Mouse (Mus musculus) central nervous system, embryonic 11.5 days (tissue): Measurements from ENCODE around the gene Olfr1408. TPM values are rescaled to one million over a fixed set of nuclear protein-coding genes. Genes with fewer than 3 reads are reported as not detected.

Experiments
- polyA plus RNA-seq: library from polyadenylated mRNA; depleted of rRNA; stranded (reverse); fragments of >200 nt; gene quantifications from 2 replicates; pipeline ENCODE4 v1.2.3, GENCODE M21; 2012; rRNA removed

Gene Olfr1408
- not detected in 2 replicates for polyA plus RNA-seq

DNA sequence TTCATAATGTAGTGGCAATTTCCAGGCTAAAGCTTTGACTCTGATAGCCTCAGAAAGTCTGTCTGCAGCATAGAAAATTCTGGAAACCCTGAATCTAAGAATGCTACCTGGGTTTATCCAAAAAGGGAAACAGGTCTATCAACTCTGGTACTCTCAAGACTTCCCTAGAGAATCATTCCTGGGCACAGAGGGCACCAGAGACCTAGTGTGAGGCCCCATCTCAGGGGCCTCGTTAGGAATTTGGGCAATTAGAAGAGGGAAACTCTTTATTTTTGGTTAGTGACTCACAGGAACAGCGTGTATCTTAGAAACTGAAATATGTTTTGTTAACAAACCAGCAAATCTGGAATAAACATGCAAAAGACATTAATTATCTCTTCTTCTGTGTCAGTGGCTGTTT lies at the start of gene Olfr1408:
Gene Olfr1408, minus strand, starts transcription at position 101 of the 400 bp plus-strand sequence.

Other genes starting within 250 kb of the Olfr1408 start
- gene Apcs, start 242.3 kb downstream of the Olfr1408 start, polyA plus RNA-seq = 0.10 and 0.15 TPM in 2 replicates
- not detected in 2 replicates for gene Olfr16, start 187.0 kb downstream of the Olfr1408 start, polyA plus RNA-seq
- 0.06 TPM in 1 of 2 replicates, not detected in the other for gene Olfr1406, start 53.3 kb upstream of the Olfr1408 start, polyA plus RNA-seq
- not detected in 2 replicates for gene Olfr218, start 60.4 kb upstream of the Olfr1408 start, polyA plus RNA-seq
- gene Olfr1404, start 75.0 kb upstream of the Olfr1408 start, polyA plus RNA-seq = not detected in 2 replicates
- gene Fcer1a, start 89.8 kb upstream of the Olfr1408 start, polyA plus RNA-seq = not detected in 2 replicates
- gene Olfr418, start 128.6 kb upstream of the Olfr1408 start, polyA plus RNA-seq = not detected in 2 replicates
- gene Mptx2, start 140.4 kb upstream of the Olfr1408 start, polyA plus RNA-seq = not detected in 2 replicates
- 16.7 and 23.4 TPM in 2 replicates for gene Ackr1, start 196.4 kb upstream of the Olfr1408 start, polyA plus RNA-seq
- gene Aim2, start 213.5 kb upstream of the Olfr1408 start, polyA plus RNA-seq = 9.4 and 19.9 TPM in 2 replicates
- 27.7 and 49.3 TPM in 2 replicates for gene Cadm3, start 230.3 kb upstream of the Olfr1408 start, polyA plus RNA-seq